Mouse (Mus musculus) colon, adult 2 months (tissue): ENCODE results near the gene Glb1l2. TPM values are rescaled to one million over a fixed set of nuclear protein-coding genes. Genes with fewer than 3 reads are reported as not detected.

Experiments used
- polyA plus RNA-seq: library from polyadenylated mRNA; depleted of rRNA; stranded (reverse); fragments of >200 nt; gene quantifications from 2 replicates; pipeline ENCODE4 v1.2.3, GENCODE M21; 2012; rRNA removed

Glb1l2 gene
- polyA plus RNA-seq, result 0.80 and 0.82 TPM in 2 replicates

DNA sequence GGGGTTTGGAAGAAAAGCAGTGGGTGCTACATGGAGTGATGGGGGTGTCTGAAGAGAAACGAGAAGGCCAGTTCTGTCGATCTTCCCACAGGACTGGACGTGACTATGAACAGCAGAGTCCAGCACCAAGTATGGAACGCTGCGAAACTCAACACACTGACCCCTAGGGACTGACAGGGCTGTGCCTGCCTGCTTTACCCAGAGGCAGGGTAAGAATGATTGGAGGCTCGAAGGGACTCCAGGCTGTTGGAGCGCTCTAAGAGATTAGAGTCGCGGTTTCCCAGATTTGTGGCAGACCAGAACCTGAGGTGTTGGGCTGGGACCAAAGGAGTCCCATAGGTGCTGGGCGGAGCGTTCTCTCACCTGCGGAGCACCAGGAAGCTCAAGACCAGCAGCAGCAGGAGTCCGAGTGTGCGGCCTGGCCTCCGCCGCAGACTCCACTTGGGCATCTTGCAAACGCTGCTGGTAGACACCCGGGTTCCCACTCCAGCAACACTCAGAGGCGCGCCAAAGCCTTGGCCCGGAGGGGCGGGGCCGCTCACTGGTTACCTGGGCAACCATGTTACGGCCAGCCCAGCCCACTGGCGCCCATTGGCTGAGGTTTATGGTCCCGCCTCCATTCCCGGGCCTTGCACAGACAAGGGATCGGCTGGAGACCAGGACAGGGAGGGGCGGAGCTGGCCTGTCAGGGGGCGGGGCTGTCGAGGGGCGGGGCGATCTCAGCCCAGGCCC lies at the start of gene Glb1l2:
Gene Glb1l2 (minus strand): TSS at position 534 of the 732 bp plus-strand sequence.

DNA sequence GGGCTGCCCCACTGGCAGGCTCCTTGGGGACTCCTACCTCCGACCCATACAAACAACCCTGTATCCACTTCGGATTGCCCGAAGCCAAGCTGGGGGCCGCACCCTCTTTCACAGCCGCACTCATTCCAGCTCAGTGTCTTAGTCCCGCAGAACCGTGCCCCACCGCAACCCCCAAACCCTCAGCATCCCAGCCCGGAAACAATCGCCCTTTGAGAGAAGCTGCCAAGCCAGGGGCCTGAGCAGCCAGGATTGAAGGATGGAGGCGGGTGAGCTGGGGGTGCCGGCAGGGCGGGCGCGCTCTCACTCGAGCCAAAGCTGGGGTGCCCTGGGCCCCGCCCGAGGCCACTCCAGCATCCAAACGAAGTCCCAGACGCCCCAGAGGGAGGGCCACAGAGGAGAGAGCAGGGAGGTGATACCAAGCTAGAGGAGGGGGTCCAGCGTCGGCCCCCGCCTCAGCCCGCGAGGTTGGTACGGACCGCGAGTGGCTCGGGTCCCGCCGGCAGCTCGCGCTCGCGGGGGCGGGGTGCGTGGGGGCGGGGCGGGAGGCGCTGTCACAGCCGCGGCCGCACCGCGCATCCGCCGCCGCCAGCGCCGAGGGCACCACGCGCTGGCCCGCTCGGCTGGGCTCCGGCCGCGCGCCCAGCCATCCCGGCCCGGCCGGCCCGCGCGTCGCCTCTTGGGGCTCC lies 72.9 kb downstream of the Glb1l2 start, which contains the start of gene B3gat1:
Gene B3gat1 (plus strand): TSS at position 523 of the 686 bp plus-strand sequence.

Other genes with a start within 250 kb of the Glb1l2 start
- 0.06 TPM in 1 of 2 replicates, not detected in the other for gene B3gat1, start 72.7 kb downstream of the Glb1l2 start, polyA plus RNA-seq
- not detected in 2 replicates for gene Glb1l3, start 54.4 kb upstream of the Glb1l2 start, polyA plus RNA-seq
- gene Gm1110, start 116.6 kb upstream of the Glb1l2 start, polyA plus RNA-seq, result not detected in 2 replicates
- 12.9 and 15.3 TPM in 2 replicates for gene Acad8, start 193.1 kb upstream of the Glb1l2 start, polyA plus RNA-seq
- 3.4 and 5.8 TPM in 2 replicates for gene Thyn1, start 193.2 kb upstream of the Glb1l2 start, polyA plus RNA-seq
- gene Vps26b, start 223.6 kb upstream of the Glb1l2 start, polyA plus RNA-seq, result 31.3 and 34.3 TPM in 2 replicates
- gene Ncapd3, start 223.7 kb upstream of the Glb1l2 start, polyA plus RNA-seq, result 11.7 and 12.0 TPM in 2 replicates